Mouse (Mus musculus): ENCODE results near the gene Ubqln2. TPM values are rescaled to one million over a fixed set of nuclear protein-coding genes. Genes with fewer than 3 reads are reported as not detected.

Ubqln2 gene
- total and polyA plus RNA-seq, 3 experiments: 5.9 to 68.3 (median 53.7) TPM

GRCm38 (mm10) chrX:153499294-153500046 is 1.4 kb downstream of the Ubqln2 start:
- H3K27me3 ChIP-seq (ENCODE audit: insufficient read depth, low read length): no peaks in the 10 kb centered on the region
- H3K4me3 ChIP-seq (ENCODE audit: low read depth, low read length): peak overlapping the region; percentile 75; the same call in 1 of the 2 replicates
- DNase-seq (ENCODE audit: low spot score): no peak
- no peaks in the 10 kb centered on the region for H3K9me3 ChIP-seq (replicated peaks)
- peaks cover 17% of the 10 kb centered on the region for H3K4me1 ChIP-seq (ENCODE audit: insufficient read depth, low read depth, low read length)
- no peak for ATAC-seq (ENCODE audit: extremely low read depth, insufficient number of reproducible peaks, low FRiP score, poor library complexity, severe bottlenecking)
- TF ChIP-seq GATA1 (IDR thresholded peaks at IDR 0.05; ENCODE audit: borderline replicate concordance, low read length) (no peak), GATA2 (IDR thresholded peaks at IDR 0.05; ENCODE audit: borderline replicate concordance, low read depth, low read length) (no peak), TAL1 (conservative IDR thresholded peaks at IDR 0.05; ENCODE audit: low read depth, low read length) (no peak), POLR2AphosphoS5 (IDR thresholded peaks at IDR 0.05; ENCODE audit: insufficient replicate concordance, low read depth, low read length) (no peak), CTCF (IDR thresholded peaks at IDR 0.05; ENCODE audit: low read depth, low read length) (no peak)
- H3K36me3 ChIP-seq (replicated peaks): peaks cover 13% of the 10 kb centered on the region

- H3K36me3 ChIP-seq (replicated peaks): peaks cover 13% of the 10 kb centered on the region
- TF ChIP-seq GATA2 (IDR thresholded peaks at IDR 0.05; ENCODE audit: borderline replicate concordance, low read depth, low read length): no peak
- TF ChIP-seq GATA1 (IDR thresholded peaks at IDR 0.05; ENCODE audit: borderline replicate concordance, low read length): no peak
- TF ChIP-seq POLR2AphosphoS5 (IDR thresholded peaks at IDR 0.05; ENCODE audit: insufficient replicate concordance, low read depth, low read length): no peak
- TF ChIP-seq CTCF (IDR thresholded peaks at IDR 0.05; ENCODE audit: low read depth, low read length): no peak
- no peak for TF ChIP-seq TAL1 (conservative IDR thresholded peaks at IDR 0.05; ENCODE audit: low read depth, low read length)
- DNase-seq (ENCODE audit: low spot score) (no peak), ATAC-seq (ENCODE audit: extremely low read depth, insufficient number of reproducible peaks, low FRiP score, poor library complexity, severe bottlenecking) (no peak)
- H3K4me1 ChIP-seq (ENCODE audit: insufficient read depth, low read depth, low read length): peaks cover 17% of the 10 kb centered on the region
- no peaks in the 10 kb centered on the region for H3K9me3 ChIP-seq (replicated peaks)
- peak overlapping the region; percentile 75; the same call in 1 of the 2 replicates for H3K4me3 ChIP-seq (ENCODE audit: low read depth, low read length)
- H3K27me3 ChIP-seq (ENCODE audit: insufficient read depth, low read length): no peaks in the 10 kb centered on the region
Measured at GRCm38 (mm10) chrX:153500047-153500345, 2.0 kb downstream of the Ubqln2 start.

GRCm38 (mm10) chrX:153505954-153506353 is 7.9 kb downstream of the Ubqln2 start:
- Histone ChIP-seq H3K27me3 (ENCODE audit: insufficient read depth, low read length) (no peaks in the 10 kb centered on the region), H3K4me3 (ENCODE audit: low read depth, low read length) (no peak overlapping the region), H3K36me3 (replicated peaks) (no peaks in the 10 kb centered on the region), H3K4me1 (ENCODE audit: insufficient read depth, low read depth, low read length) (no peaks in the 10 kb centered on the region), H3K9me3 (replicated peaks) (no peaks in the 10 kb centered on the region)
- ATAC-seq (ENCODE audit: extremely low read depth, insufficient number of reproducible peaks, low FRiP score, poor library complexity, severe bottlenecking) (peak; percentile 49), DNase-seq (ENCODE audit: low spot score) (no peak)
- TF ChIP-seq GATA1 (IDR thresholded peaks at IDR 0.05; ENCODE audit: borderline replicate concordance, low read length) (no peak), CTCF (IDR thresholded peaks at IDR 0.05; ENCODE audit: low read depth, low read length) (no peak), GATA2 (IDR thresholded peaks at IDR 0.05; ENCODE audit: borderline replicate concordance, low read depth, low read length) (no peak)

- DNase-seq (ENCODE audit: low spot score) (no peak), ATAC-seq (ENCODE audit: extremely low read depth, insufficient number of reproducible peaks, low FRiP score, poor library complexity, severe bottlenecking) (no peak)
- H3K36me3 ChIP-seq (replicated peaks): no peaks in the 10 kb centered on the region
- H3K9me3 ChIP-seq (replicated peaks): no peaks in the 10 kb centered on the region
- TF ChIP-seq POLR2AphosphoS5 (IDR thresholded peaks at IDR 0.05; ENCODE audit: insufficient replicate concordance, low read depth, low read length) (no peak), GATA1 (IDR thresholded peaks at IDR 0.05; ENCODE audit: borderline replicate concordance, low read length) (no peak), CTCF (IDR thresholded peaks at IDR 0.05; ENCODE audit: low read depth, low read length) (no peak), GATA2 (IDR thresholded peaks at IDR 0.05; ENCODE audit: borderline replicate concordance, low read depth, low read length) (no peak), TAL1 (conservative IDR thresholded peaks at IDR 0.05; ENCODE audit: low read depth, low read length) (no peak)
- no peaks in the 10 kb centered on the region for H3K27me3 ChIP-seq (ENCODE audit: insufficient read depth, low read length)
- no peak overlapping the region for H3K4me3 ChIP-seq (ENCODE audit: low read depth, low read length)
- H3K4me1 ChIP-seq (ENCODE audit: insufficient read depth, low read depth, low read length): no peaks in the 10 kb centered on the region
Measured at GRCm38 (mm10) chrX:153515491-153515890, 17.5 kb downstream of the Ubqln2 start.

GRCm38 (mm10) chrX:153528399-153528798 is 30.4 kb downstream of the Ubqln2 start:
- Histone ChIP-seq H3K4me1 (ENCODE audit: insufficient read depth, low read depth, low read length) (no peaks in the 10 kb centered on the region), H3K9me3 (replicated peaks) (no peaks in the 10 kb centered on the region), H3K27me3 (ENCODE audit: insufficient read depth, low read length) (no peaks in the 10 kb centered on the region), H3K4me3 (ENCODE audit: low read depth, low read length) (no peak overlapping the region), H3K36me3 (replicated peaks) (no peaks in the 10 kb centered on the region)
- TF ChIP-seq POLR2AphosphoS5 (IDR thresholded peaks at IDR 0.05; ENCODE audit: insufficient replicate concordance, low read depth, low read length) (no peak), TAL1 (conservative IDR thresholded peaks at IDR 0.05; ENCODE audit: low read depth, low read length) (no peak), GATA1 (IDR thresholded peaks at IDR 0.05; ENCODE audit: borderline replicate concordance, low read length) (no peak)
- ATAC-seq (ENCODE audit: extremely low read depth, insufficient number of reproducible peaks, low FRiP score, poor library complexity, severe bottlenecking): no peak
- no peak for DNase-seq (ENCODE audit: low spot score)

Other genes starting within 250 kb of the Ubqln2 start
- not detected in 2 replicates for gene Cypt3, start 60.4 kb downstream of the Ubqln2 start, total RNA-seq (2014; fragmentation: Nextera tagmentation)
- gene Cypt3, start 60.4 kb downstream of the Ubqln2 start, total RNA-seq (2017): not detected in 2 replicates
- gene Cypt3, start 60.4 kb downstream of the Ubqln2 start, polyA plus RNA-seq (2012): not detected in 2 replicates
- not detected in 2 replicates for gene Kctd12b, start 198.2 kb downstream of the Ubqln2 start, total RNA-seq (2014; fragmentation: Nextera tagmentation)
- 0.11 TPM in 1 of 2 replicates, not detected in the other for gene Kctd12b, start 198.2 kb downstream of the Ubqln2 start, total RNA-seq (2017)
- not detected in 2 replicates for gene Kctd12b, start 198.2 kb downstream of the Ubqln2 start, polyA plus RNA-seq (2012)
- 81.5 and 97.5 TPM in 2 replicates for gene Nbdy, start 225.4 kb downstream of the Ubqln2 start, total RNA-seq (2014; fragmentation: Nextera tagmentation)
- gene Nbdy, start 225.4 kb downstream of the Ubqln2 start, total RNA-seq (2017): 44.7 and 89.1 TPM in 2 replicates
- 52.5 and 59.2 TPM in 2 replicates for gene Nbdy, start 225.4 kb downstream of the Ubqln2 start, polyA plus RNA-seq (2012)